Comparison of ENCODE assay signal across 11 mouse cellular contexts in the genomic region with DNA sequence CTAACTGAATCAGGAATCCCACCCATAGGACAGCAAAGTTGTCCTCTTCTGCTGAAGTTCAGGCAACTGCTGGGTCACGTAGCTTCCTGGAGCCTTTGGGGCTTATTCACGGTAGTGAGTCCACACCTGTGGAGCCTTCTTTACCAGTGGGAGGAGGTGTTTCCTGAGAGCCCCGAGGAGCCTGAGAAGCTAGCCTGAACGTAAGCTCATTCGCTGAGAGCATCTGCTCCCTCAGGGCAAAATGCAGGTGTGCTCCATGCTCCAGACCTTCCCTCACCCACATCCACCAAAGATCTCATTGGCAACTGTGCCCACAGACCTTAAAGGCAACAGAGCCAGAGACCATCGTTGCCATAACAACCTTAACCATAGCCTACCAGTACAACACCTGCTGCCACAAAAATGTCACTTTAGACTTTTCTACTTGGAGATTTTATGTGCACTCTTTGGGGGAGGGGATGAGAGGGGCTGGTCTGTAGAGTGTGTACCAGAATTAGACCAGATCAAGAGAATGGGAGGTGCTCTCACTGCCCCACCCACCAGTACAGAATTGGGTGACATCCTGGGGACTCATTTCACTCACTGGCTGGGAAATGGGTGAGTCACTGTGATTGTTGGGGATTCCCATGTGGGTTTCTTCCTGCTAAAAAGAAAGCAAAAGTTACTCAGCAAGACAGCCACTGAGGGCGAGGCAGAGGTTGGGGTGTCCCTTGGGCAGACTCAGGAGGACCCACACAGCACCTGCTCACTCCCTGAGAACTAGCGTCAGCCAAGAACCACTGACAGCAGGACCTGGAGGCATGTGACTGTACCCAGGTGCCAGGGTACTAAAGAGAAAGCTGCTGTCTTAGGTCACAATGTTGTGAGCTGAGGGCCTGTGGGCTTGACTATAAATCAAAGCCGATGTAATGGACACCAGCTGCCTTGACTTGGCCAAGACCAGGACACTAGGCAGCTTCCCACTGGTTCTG. TPM values are rescaled to one million over a fixed set of nuclear protein-coding genes. Genes with fewer than 3 reads are reported as not detected.
A peak's percentile ranks its signal among the peaks of the same experiment; 100 is the strongest.
DNase-seq lines count a peak whose midpoint lies in the region; TF ChIP-seq lines count a peak whose summit lies in the region.
"Had no signal": no experiment of that assay in that cellular context is flagged by ENCODE, and none has a peak within 500 bp of the region (broad histone marks: within the 10 kb centered on the region; RNA-seq: fewer than 3 reads in every experiment).

No protein-coding gene starts in this region.

- H3K27me3 ChIP-seq in heart, embryonic 10.5 days (ENCODE audit: insufficient read depth, poor library complexity, severe bottlenecking) = no peaks in the 10 kb centered on the region
- no peaks in the 10 kb centered on the region for H3K27me3 ChIP-seq in embryonic facial prominence, embryonic 10.5 days (replicated peaks; ENCODE audit: low read depth, poor library complexity, severe bottlenecking)
- H3K27me3 ChIP-seq in thymus, adult 2 months (ENCODE audit: control insufficient read depth, insufficient read depth, low read length) = no peaks in the 10 kb centered on the region
- H3K27me3 ChIP-seq: forebrain, embryonic 15.5 days; heart, embryonic 13.5 days; limb, embryonic 15.5 days had no signal

- no peak overlapping the region for H3K27ac ChIP-seq in heart, embryonic 10.5 days
- H3K27ac ChIP-seq in embryonic facial prominence, embryonic 10.5 days (replicated peaks) = 0 out of 2 replicates have a peak overlapping the region, but pooled peaks have one; percentile 25
- H3K27ac ChIP-seq in thymus, adult 2 months (ENCODE audit: control insufficient read depth, insufficient read depth, low read length) = peak overlapping the region; percentile 98
- H3K27ac ChIP-seq: forebrain, embryonic 15.5 days; heart, embryonic 13.5 days; limb, embryonic 15.5 days had no signal

- 0 out of 2 replicates have a peak, but pooled peaks cover 4% of the 10 kb centered on the region for H3K36me3 ChIP-seq in heart, embryonic 10.5 days
- H3K36me3 ChIP-seq in embryonic facial prominence, embryonic 10.5 days (replicated peaks) = peaks cover 8% of the 10 kb centered on the region; the same call in 1 of the 2 replicates
- no peaks in the 10 kb centered on the region for H3K36me3 ChIP-seq in thymus, adult 2 months (ENCODE audit: control insufficient read depth, insufficient read depth, low read length)
- H3K36me3 ChIP-seq: forebrain, embryonic 15.5 days had no signal

- 67% methylated on average over 9 of the region's 9 CpGs for WGBS in heart, embryonic 10.5 days
- 79% methylated on average over 9 of the region's 9 CpGs for WGBS in embryonic facial prominence, embryonic 10.5 days
- 9% methylated on average over 9 of the region's 9 CpGs for WGBS in thymus, adult 2 months

- DNase-seq in heart, adult 9 months (ENCODE audit: low spot score in 2 of 2) = peak; percentile 35 to 46
- no peak for DNase-seq in heart, embryonic 10.5 days (ENCODE audit: low spot score)
- DNase-seq in CD4-positive helper T cell, adult 2 months (ENCODE audit: low read depth, low spot score) = peak; percentile 93
- DNase-seq in embryonic facial prominence, embryonic 10.5 days (ENCODE audit: low spot score) = no peak
- peak; percentile 79 for DNase-seq in thymus, adult 2 months
- DNase-seq in adrenal gland, postnatal 36 days = no peak
- DNase-seq in adrenal gland, adult 2 months = no peak
- no peak for DNase-seq in kidney, postnatal 14 days

- H3K9me3 ChIP-seq in heart, embryonic 10.5 days = no peaks in the 10 kb centered on the region
- H3K9me3 ChIP-seq in embryonic facial prominence, embryonic 10.5 days = no peaks in the 10 kb centered on the region
- H3K9me3 ChIP-seq: forebrain, embryonic 15.5 days; heart, embryonic 13.5 days; limb, embryonic 15.5 days had no signal

- peaks cover 11% of the 10 kb centered on the region for H3K4me1 ChIP-seq in heart, embryonic 10.5 days
- peaks cover 16% of the 10 kb centered on the region for H3K4me1 ChIP-seq in embryonic facial prominence, embryonic 10.5 days
- peaks cover 59% of the 10 kb centered on the region for H3K4me1 ChIP-seq in thymus, adult 2 months (replicated peaks; ENCODE audit: control insufficient read depth, insufficient read depth, low read length)

- TF ChIP-seq POLR2A in thymus, adult 2 months (IDR thresholded peaks at IDR 0.05; ENCODE audit: control insufficient read depth, extremely low read depth, insufficient read depth, low read length, poor library complexity) = no peak

- no peak overlapping the region for H3K4me3 ChIP-seq in heart, embryonic 10.5 days
- no peak overlapping the region for H3K4me3 ChIP-seq in embryonic facial prominence, embryonic 10.5 days
- H3K4me3 ChIP-seq in thymus, adult 2 months (ENCODE audit: control insufficient read depth, insufficient read depth, low read length) = peak overlapping the region; percentile 17
- H3K4me3 ChIP-seq: forebrain, embryonic 15.5 days; heart, embryonic 13.5 days; limb, embryonic 15.5 days had no signal

- TF ChIP-seq CTCF in thymus, adult 2 months (IDR thresholded peaks at IDR 0.05; ENCODE audit: borderline replicate concordance, control insufficient read depth, extremely low read depth, insufficient read depth, low read length, poor library complexity) = no peak

RNA-seq across cellular contexts. Expression of gene Traf2, which starts 2.6 kb away (rescaled TPM):
- 29.7 and 30.9 TPM in 2 replicates for polyA plus RNA-seq in heart, embryonic 10.5 days (2016; fragmentation: Nextera tagmentation; extraction: Ambion mirVana)
- 39.9 and 40.1 TPM in 2 replicates for polyA plus RNA-seq in embryonic facial prominence, embryonic 10.5 days (2016; fragmentation: Nextera tagmentation; extraction: Ambion mirVana)
- polyA plus RNA-seq in thymus, adult 2 months (2012; rRNA removed) = 47.7 and 49.9 TPM in 2 replicates
- total RNA-seq in adrenal gland, postnatal 36 days (2021) = 10 to 100 TPM; 22.3 to 26.2 TPM
- total RNA-seq in adrenal gland, adult 2 months (2021) = 10 to 100 TPM; 22.3 to 29.0 TPM
- polyA plus RNA-seq in adrenal gland, adult 2 months (2012; rRNA removed) = 11.1 and 12.7 TPM in 2 replicates

RNA-seq across cellular contexts. Expression of gene Edf1, which starts 8.3 kb away (rescaled TPM):
- polyA plus RNA-seq in heart, embryonic 10.5 days (2016; fragmentation: Nextera tagmentation; extraction: Ambion mirVana) = 336 and 382 TPM in 2 replicates
- 310 and 316 TPM in 2 replicates for polyA plus RNA-seq in embryonic facial prominence, embryonic 10.5 days (2016; fragmentation: Nextera tagmentation; extraction: Ambion mirVana)
- polyA plus RNA-seq in thymus, adult 2 months (2012; rRNA removed) = 142 and 152 TPM in 2 replicates
- 100 to 1,000 TPM; 276 to 288 TPM for total RNA-seq in adrenal gland, postnatal 36 days (2021)
- 100 to 1,000 TPM; 307 to 329 TPM for total RNA-seq in adrenal gland, adult 2 months (2021)
- 127 and 140 TPM in 2 replicates for polyA plus RNA-seq in adrenal gland, adult 2 months (2012; rRNA removed)

RNA-seq across cellular contexts. Expression of gene Mamdc4, which starts 25.3 kb away (rescaled TPM):
- polyA plus RNA-seq in heart, embryonic 10.5 days (2016; fragmentation: Nextera tagmentation; extraction: Ambion mirVana) = 1.6 and 3.7 TPM in 2 replicates
- polyA plus RNA-seq in embryonic facial prominence, embryonic 10.5 days (2016; fragmentation: Nextera tagmentation; extraction: Ambion mirVana) = 1.9 and 7.7 TPM in 2 replicates
- 18.9 and 25.8 TPM in 2 replicates for polyA plus RNA-seq in thymus, adult 2 months (2012; rRNA removed)
- total RNA-seq in adrenal gland, postnatal 36 days (2021) = 1 to 10 TPM; 1.5 to 3.1 TPM
- 1 to 10 TPM; 2.3 to 7.4 TPM for total RNA-seq in adrenal gland, adult 2 months (2021)
- polyA plus RNA-seq in adrenal gland, adult 2 months (2012; rRNA removed) = 4.2 and 8.8 TPM in 2 replicates

RNA-seq across cellular contexts. Expression of gene Phpt1, which starts 25.7 kb away (rescaled TPM):
- polyA plus RNA-seq in heart, embryonic 10.5 days (2016; fragmentation: Nextera tagmentation; extraction: Ambion mirVana) = 160 and 170 TPM in 2 replicates
- 146 and 155 TPM in 2 replicates for polyA plus RNA-seq in embryonic facial prominence, embryonic 10.5 days (2016; fragmentation: Nextera tagmentation; extraction: Ambion mirVana)
- 73.6 and 94.7 TPM in 2 replicates for polyA plus RNA-seq in thymus, adult 2 months (2012; rRNA removed)
- total RNA-seq in adrenal gland, postnatal 36 days (2021) = 10 to 100 TPM; 54.3 to 64.6 TPM
- total RNA-seq in adrenal gland, adult 2 months (2021) = 10 to 100 TPM; 53.5 to 54.1 TPM
- polyA plus RNA-seq in adrenal gland, adult 2 months (2012; rRNA removed) = 36.7 and 53.4 TPM in 2 replicates

RNA-seq across cellular contexts. Expression of gene Ajm1, which starts 32.3 kb away (rescaled TPM):
- polyA plus RNA-seq in heart, embryonic 10.5 days (2016; fragmentation: Nextera tagmentation; extraction: Ambion mirVana) = 0.08 TPM in 1 of 2 replicates, not detected in the other
- polyA plus RNA-seq in embryonic facial prominence, embryonic 10.5 days (2016; fragmentation: Nextera tagmentation; extraction: Ambion mirVana) = 0.05 and 0.16 TPM in 2 replicates
- 7.0 and 7.4 TPM in 2 replicates for polyA plus RNA-seq in thymus, adult 2 months (2012; rRNA removed)
- total RNA-seq in adrenal gland, postnatal 36 days (2021) = 1 to 10 TPM in 1 of 2 experiments, under 1 TPM in 1; 0.73 to 1.3 TPM
- 1 to 10 TPM; 1.4 to 2.1 TPM for total RNA-seq in adrenal gland, adult 2 months (2021)
- 10.5 and 13.5 TPM in 2 replicates for polyA plus RNA-seq in adrenal gland, adult 2 months (2012; rRNA removed)

Comparison
In these comparisons a context has a peak if more than half of its experiments do, and no peak if none do; other contexts are left out.
1. DNase-seq: peak in heart, adult 9 months (2 of 2), CD4-positive helper T cell, adult 2 months (single experiment) and thymus, adult 2 months (single experiment); none in heart, embryonic 10.5 days (single experiment), embryonic facial prominence, embryonic 10.5 days (single experiment), adrenal gland, postnatal 36 days (0 of 2), adrenal gland, adult 2 months (single experiment) and kidney, postnatal 14 days (single experiment).